Mouse (Mus musculus) brain, embryonic 14.5 days (tissue): ENCODE measurements around the gene Nucks1.

Experiments
- CTCF ChIP-seq: fragments of 200-500 bp; IDR thresholded peaks from 2 replicates; pipeline ENCODE4 v1.5.1; 2012; ENCODE audit warnings: inconsistent platforms, mild to moderate bottlenecking, moderate library complexity, borderline replicate concordance; ENCODE audit not compliant: insufficient read depth, insufficient read length; ENCODE audit errors: extremely low read depth
- POLR2A ChIP-seq: fragments of 200-500 bp; IDR thresholded peaks from 2 replicates; pipeline ENCODE4 v1.6.1; 2012; ENCODE audit warnings: mild to moderate bottlenecking, inconsistent platforms, borderline replicate concordance; ENCODE audit not compliant: poor library complexity, insufficient read depth, insufficient read length, severe bottlenecking; ENCODE audit errors: extremely low read depth

DNA sequence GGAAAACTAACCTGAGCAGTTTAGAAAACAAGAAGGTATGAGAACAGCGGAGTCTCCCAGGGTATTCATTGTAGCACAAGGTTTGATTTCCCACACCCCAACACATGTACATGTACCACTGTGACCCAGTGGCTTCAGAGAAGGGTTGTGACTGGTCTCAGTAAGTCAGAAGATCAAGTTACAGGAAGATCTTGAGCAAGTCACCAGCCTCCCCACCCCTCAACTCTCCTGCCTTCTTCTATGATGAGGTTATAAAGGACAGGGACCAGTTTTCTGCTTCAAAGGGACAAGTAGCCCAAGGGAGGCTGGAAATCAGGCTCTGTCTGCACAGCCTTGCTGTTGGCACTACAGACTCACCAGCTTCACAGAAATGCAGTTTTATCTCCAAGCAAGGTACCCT lies 31.2 kb downstream of the Nucks1 start:
- TF ChIP-seq POLR2A (no peak), CTCF (no peak)
